Mouse (Mus musculus) stomach, embryonic 16.5 days (tissue): ENCODE data around the gene Hook2. TPM values are rescaled to one million over a fixed set of nuclear protein-coding genes. Genes with fewer than 3 reads are reported as not detected.

Experiments
- ATAC-seq: fragments of 200-750 bp; cut with Nextera tagmentation; 2 replicates; pipeline ENCODE4 v1.8.0; 2017; ENCODE audit warnings: moderate number of reproducible peaks, moderate TSS enrichment; ENCODE audit not compliant: insufficient read depth, low FRiP score
- H3K27ac ChIP-seq: fragments of 300-500 bp; sonication (generic); 2 replicates; pipeline ENCODE4 v1.5.1; 2014; ENCODE audit warnings: low read length
- H3K27me3 ChIP-seq: fragments of 300-500 bp; sonication (generic); 2 replicates; pipeline ENCODE4 v1.6.1; 2014; ENCODE audit warnings: low read length, control low read depth, mixed read lengths; ENCODE audit not compliant: control insufficient read depth, insufficient read depth
- H3K36me3 ChIP-seq: fragments of 300-500 bp; sonication (generic); 2 replicates; pipeline ENCODE4 v1.6.1; 2014; ENCODE audit warnings: low read length; ENCODE audit not compliant: control insufficient read depth, insufficient read depth
- H3K4me1 ChIP-seq: fragments of 300-500 bp; sonication (generic); 2 replicates; pipeline ENCODE4 v1.6.1; 2014; ENCODE audit warnings: low read length, control low read depth, mixed read lengths; ENCODE audit not compliant: control insufficient read depth, insufficient read depth
- H3K4me2 ChIP-seq: fragments of 300-500 bp; sonication (generic); 2 replicates; pipeline ENCODE4 v1.6.1; 2014; ENCODE audit warnings: low read depth, low read length, mixed read lengths
- H3K4me3 ChIP-seq: fragments of 300-500 bp; sonication (generic); replicated peaks from 2 replicates; pipeline ENCODE4 v1.5.1; 2014; ENCODE audit warnings: mild to moderate bottlenecking, low read length
- H3K9ac ChIP-seq: fragments of 300-500 bp; sonication (generic); 2 replicates; pipeline ENCODE4 v1.6.1; 2014; ENCODE audit warnings: low read length
- H3K9me3 ChIP-seq: fragments of 300-500 bp; sonication (generic); replicated peaks from 2 replicates; pipeline ENCODE4 v1.6.1; 2016; ENCODE audit warnings: low read length, control low read depth; ENCODE audit not compliant: control insufficient read depth
- WGBS: fragments of 180-500 bp; shearing (Covaris S2); extraction: QIAGEN DNeasy Blood & Tissue Kit; methylation state at CpG from one replicate; pipeline ENCODE4 v1.1.7; 2014; 5-methylcytosine and 5-hydroxymethylcytosine counted together
- polyA plus RNA-seq: library from polyadenylated mRNA; unstranded; fragments of >200 nt; fragmentation: Nextera tagmentation; extraction: Ambion mirVana; gene quantifications from 2 replicates; pipeline ENCODE4 v1.2.1, GENCODE M21; 2015

Hook2 gene
- polyA plus RNA-seq, 1 experiment from 2014 or later = 50.0 TPM

- Histone ChIP-seq H3K4me2 (peak overlapping the region; percentile 89), H3K27me3 (no peaks in the 10 kb centered on the region), H3K36me3 (no peaks in the 10 kb centered on the region), H3K9me3 (no peaks in the 10 kb centered on the region), H3K27ac (peak overlapping the region; percentile 95), H3K4me3 (peak overlapping the region; percentile 62), H3K9ac (peak overlapping the region; percentile 84), H3K4me1 (peaks cover 18% of the 10 kb centered on the region)
- ATAC-seq = peak; percentile 84
- WGBS = 3% methylated on average over 15 of the region's 15 CpGs
These were observed 433 bp downstream of the Hook2 start for GRCm38 (mm10) chr8:84990836-84991235.

GRCm38 (mm10) chr8:84994375-84994774, 4.0 kb downstream of the Hook2 start:
- Histone ChIP-seq H3K27me3 (no peaks in the 10 kb centered on the region), H3K4me1 (peaks cover 13% of the 10 kb centered on the region), H3K9ac (no peak overlapping the region), H3K4me3 (no peak overlapping the region), H3K27ac (no peak overlapping the region), H3K4me2 (no peak overlapping the region), H3K9me3 (no peaks in the 10 kb centered on the region), H3K36me3 (no peaks in the 10 kb centered on the region)
- 88% methylated on average over 9 of the region's 9 CpGs for WGBS
- no peak for ATAC-seq

- H3K4me3 ChIP-seq = no peak overlapping the region
- WGBS = 42% methylated on average over 25 of the region's 25 CpGs
- no peak for ATAC-seq
These were observed 5.3 kb downstream of the Hook2 start for GRCm38 (mm10) chr8:84995680-84996079.

GRCm38 (mm10) chr8:84996978-84997377, 6.6 kb downstream of the Hook2 start:
- no peaks in the 10 kb centered on the region for H3K36me3 ChIP-seq
- no peak overlapping the region for H3K4me2 ChIP-seq
- H3K27ac ChIP-seq = no peak overlapping the region
- no peaks in the 10 kb centered on the region for H3K9me3 ChIP-seq
- H3K4me1 ChIP-seq = peaks cover 5% of the 10 kb centered on the region; the same call in 1 of the 2 replicates
- H3K4me3 ChIP-seq = no peak overlapping the region
- no peaks in the 10 kb centered on the region for H3K27me3 ChIP-seq
- ATAC-seq = no peak
- no peak overlapping the region for H3K9ac ChIP-seq
- 84% methylated on average over 5 of the region's 5 CpGs for WGBS

More at GRCm38 (mm10) chr8:84995680-84996079, 5.3 kb downstream of the Hook2 start:
- Histone ChIP-seq H3K4me1 (peaks cover 9% of the 10 kb centered on the region; the same call in 1 of the 2 replicates), H3K27me3 (no peaks in the 10 kb centered on the region), H3K9ac (no peak overlapping the region), H3K36me3 (no peaks in the 10 kb centered on the region), H3K4me2 (no peak overlapping the region), H3K9me3 (no peaks in the 10 kb centered on the region), H3K27ac (no peak overlapping the region)

GRCm38 (mm10) chr8:84997649-84998295, 7.4 kb downstream of the Hook2 start:
- H3K27me3 ChIP-seq = no peaks in the 10 kb centered on the region
- peak; percentile 75; the same call in 1 of the 2 replicates for ATAC-seq
- 0 out of 2 replicates have a peak overlapping the region, but pooled peaks have one; percentile 20 for H3K9ac ChIP-seq
- no peak overlapping the region for H3K4me3 ChIP-seq
- H3K36me3 ChIP-seq = no peaks in the 10 kb centered on the region
- no peak overlapping the region for H3K4me2 ChIP-seq
- peaks cover 5% of the 10 kb centered on the region; the same call in 1 of the 2 replicates for H3K4me1 ChIP-seq
- H3K27ac ChIP-seq = no peak overlapping the region
- 10% methylated on average over 19 of the region's 19 CpGs for WGBS
- H3K9me3 ChIP-seq = no peaks in the 10 kb centered on the region

GRCm38 (mm10) chr8:85007686-85008085, 17.3 kb downstream of the Hook2 start:
- 19% methylated on average over 25 of the region's 25 CpGs for WGBS
- H3K27ac ChIP-seq = no peak overlapping the region
- H3K4me3 ChIP-seq = no peak overlapping the region
- no peak overlapping the region for H3K4me2 ChIP-seq
- no peaks in the 10 kb centered on the region for H3K4me1 ChIP-seq
- no peak for ATAC-seq
- no peaks in the 10 kb centered on the region for H3K36me3 ChIP-seq
- H3K27me3 ChIP-seq = peaks cover 17% of the 10 kb centered on the region
- no peaks in the 10 kb centered on the region for H3K9me3 ChIP-seq
- no peak overlapping the region for H3K9ac ChIP-seq

GRCm38 (mm10) chr8:85011242-85011641, 20.8 kb downstream of the Hook2 start:
- Histone ChIP-seq H3K27me3 (peaks cover 20% of the 10 kb centered on the region), H3K4me2 (no peak overlapping the region), H3K36me3 (no peaks in the 10 kb centered on the region), H3K9ac (no peak overlapping the region), H3K9me3 (no peaks in the 10 kb centered on the region), H3K4me3 (no peak overlapping the region), H3K27ac (no peak overlapping the region), H3K4me1 (no peaks in the 10 kb centered on the region; the same call in 1 of the 2 replicates)
- ATAC-seq = peak; percentile 18; the same call in 1 of the 2 replicates
- WGBS = 13% methylated on average over 28 of the region's 28 CpGs

- Histone ChIP-seq H3K4me2 (peak overlapping the region; percentile 70), H3K9me3 (no peaks in the 10 kb centered on the region), H3K4me1 (peaks cover 7% of the 10 kb centered on the region), H3K9ac (peak overlapping the region; percentile 62), H3K36me3 (no peaks in the 10 kb centered on the region), H3K4me3 (peak overlapping the region; percentile 38), H3K27me3 (peaks cover 20% of the 10 kb centered on the region), H3K27ac (no peak overlapping the region)
- 3% methylated on average over 26 of the region's 26 CpGs for WGBS
- peak; percentile 70; the same call in 1 of the 2 replicates for ATAC-seq
These were observed 22.9 kb downstream of the Hook2 start for GRCm38 (mm10) chr8:85013230-85013840.

GRCm38 (mm10) chr8:85014431-85014830, 24.0 kb downstream of the Hook2 start, which contains the start of gene Best2:
TSS of gene Best2 (minus strand) at chr8:85014531.
- no peak for ATAC-seq
- no peaks in the 10 kb centered on the region for H3K36me3 ChIP-seq
- peak within 1 kb of the TSS; percentile 70 for H3K4me2 ChIP-seq
- H3K27me3 ChIP-seq = peaks cover 20% of the 10 kb centered on the region
- H3K4me1 ChIP-seq = peaks cover 7% of the 10 kb centered on the region
- 67% methylated on average over 2 of the region's 2 CpGs for WGBS
- H3K9ac ChIP-seq = peak within 1 kb of the TSS; percentile 62
- H3K4me3 ChIP-seq = peak within 1 kb of the TSS; percentile 38
- no peak within 1 kb of the TSS for H3K27ac ChIP-seq
- H3K9me3 ChIP-seq = no peaks in the 10 kb centered on the region
